In the genomic region with DNA sequence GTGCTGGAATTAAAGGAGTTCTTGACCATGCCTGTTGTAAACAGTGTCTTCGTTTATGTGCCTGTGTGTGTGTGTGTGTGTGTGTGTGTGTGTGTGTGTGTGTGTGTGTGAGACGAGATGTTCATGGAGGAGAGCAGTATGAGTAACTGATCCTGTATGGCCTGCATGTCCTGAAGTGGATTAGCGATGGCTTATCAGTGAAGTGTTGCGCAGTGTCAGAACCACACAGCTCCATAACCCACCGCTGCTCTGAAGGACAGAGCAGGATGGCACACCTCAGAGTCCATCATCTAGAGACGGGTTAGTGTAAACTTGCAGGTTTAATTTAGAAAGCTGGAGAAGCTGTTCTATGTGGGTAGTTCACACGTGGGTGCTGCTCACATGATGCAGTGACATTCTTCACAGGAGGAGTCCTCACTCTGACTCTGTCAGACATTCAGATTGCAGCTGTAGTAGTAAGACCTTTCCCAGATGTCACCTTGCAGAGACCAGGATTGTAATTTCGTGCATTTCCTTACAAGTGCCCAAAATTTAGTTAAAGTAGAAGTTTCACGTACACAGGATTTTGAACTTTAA, we compare ENCODE assay signal across 25 mouse cellular contexts.
DNase-seq lines count a peak whose midpoint lies in the region; ATAC-seq and TF ChIP-seq lines count a peak whose summit lies in the region.
"Had no signal": no experiment of that assay in that cellular context is flagged by ENCODE, and none has a peak within 500 bp of the region (broad histone marks: within the 10 kb centered on the region; RNA-seq: fewer than 3 reads in every experiment).

No protein-coding gene starts in this region.

- no peak overlapping the region for H3K4me2 ChIP-seq in embryonic facial prominence, embryonic 13.5 days
- H3K4me2 ChIP-seq: forebrain, embryonic 12.5 days; hindbrain, embryonic 13.5 days; kidney, embryonic 15.5 days; limb, embryonic 13.5 days; lung, embryonic 15.5 days; midbrain, embryonic 12.5 days had no signal

- peaks cover 62% of the 10 kb centered on the region for H3K4me1 ChIP-seq in embryonic facial prominence, embryonic 13.5 days
- H3K4me1 ChIP-seq in embryonic facial prominence, embryonic 10.5 days = peaks cover 66% of the 10 kb centered on the region
- H3K4me1 ChIP-seq in megakaryocyte, embryonic 14.5 days = peaks cover 94% of the 10 kb centered on the region
- H3K4me1 ChIP-seq in cerebellum, adult 2 months (ENCODE audit: control insufficient read depth, insufficient read depth, low read length) = peaks cover 31% of the 10 kb centered on the region

- no peak for DNase-seq in embryonic facial prominence, embryonic 10.5 days (ENCODE audit: low spot score)
- DNase-seq in urinary bladder, postnatal 36 days (ENCODE audit: low spot score in 2 of 2) = no peak
- no peak for DNase-seq in cerebellum, adult 2 months
- DNase-seq: adrenal gland, adult 2 months; cerebellum, adult 8-10 months; cerebellum, postnatal 36 days; gastrocnemius, adult 2 months; heart, postnatal 10 days; kidney, adult 11 months; kidney, postnatal 4 days; lung, postnatal 36 days; right cerebral cortex, postnatal 14 days; spleen, adult 18-20 months had no signal

- H3K27me3 ChIP-seq in embryonic facial prominence, embryonic 13.5 days = no peaks in the 10 kb centered on the region
- no peaks in the 10 kb centered on the region for H3K27me3 ChIP-seq in embryonic facial prominence, embryonic 10.5 days (replicated peaks; ENCODE audit: low read depth, poor library complexity, severe bottlenecking)
- no peaks in the 10 kb centered on the region for H3K27me3 ChIP-seq in megakaryocyte, embryonic 14.5 days (replicated peaks)
- no peaks in the 10 kb centered on the region for H3K27me3 ChIP-seq in cerebellum, adult 2 months (ENCODE audit: control insufficient read depth, insufficient read depth, low read length)
- H3K27me3 ChIP-seq: forebrain, embryonic 12.5 days; hindbrain, embryonic 13.5 days; kidney, embryonic 15.5 days; limb, embryonic 13.5 days; lung, embryonic 15.5 days; midbrain, embryonic 12.5 days had no signal

- H3K4me3 ChIP-seq in embryonic facial prominence, embryonic 13.5 days = no peak overlapping the region
- no peak overlapping the region for H3K4me3 ChIP-seq in embryonic facial prominence, embryonic 10.5 days
- H3K4me3 ChIP-seq in megakaryocyte, embryonic 14.5 days (replicated peaks) = peak overlapping the region; percentile 65
- H3K4me3 ChIP-seq in cerebellum, adult 2 months (replicated peaks; ENCODE audit: insufficient read depth, low read depth, low read length) = no peak overlapping the region
- H3K4me3 ChIP-seq: forebrain, embryonic 12.5 days; gastrocnemius, adult 2 months; hindbrain, embryonic 13.5 days; kidney, embryonic 15.5 days; limb, embryonic 13.5 days; lung, embryonic 15.5 days; midbrain, embryonic 12.5 days had no signal

- H3K9me3 ChIP-seq in embryonic facial prominence, embryonic 13.5 days = no peaks in the 10 kb centered on the region
- H3K9me3 ChIP-seq in embryonic facial prominence, embryonic 10.5 days = no peaks in the 10 kb centered on the region
- H3K9me3 ChIP-seq in megakaryocyte, embryonic 14.5 days = no peaks in the 10 kb centered on the region
- H3K9me3 ChIP-seq: forebrain, embryonic 12.5 days; hindbrain, embryonic 13.5 days; kidney, embryonic 15.5 days; limb, embryonic 13.5 days; lung, embryonic 15.5 days; midbrain, embryonic 12.5 days had no signal

- H3K27ac ChIP-seq in embryonic facial prominence, embryonic 13.5 days = peak overlapping the region; percentile 33; the same call in 1 of the 2 replicates
- no peak overlapping the region for H3K27ac ChIP-seq in embryonic facial prominence, embryonic 10.5 days (replicated peaks)
- H3K27ac ChIP-seq in cerebellum, adult 2 months (ENCODE audit: insufficient read depth, low read length) = no peak overlapping the region
- H3K27ac ChIP-seq: forebrain, embryonic 12.5 days; gastrocnemius, adult 2 months; hindbrain, embryonic 13.5 days; kidney, embryonic 15.5 days; limb, embryonic 13.5 days; liver, embryonic 14.5 days; lung, embryonic 15.5 days; midbrain, embryonic 12.5 days had no signal

- WGBS in embryonic facial prominence, embryonic 13.5 days = 72% methylated on average over 9 of the region's 9 CpGs
- 84% methylated on average over 9 of the region's 9 CpGs for WGBS in embryonic facial prominence, embryonic 10.5 days
- 64% methylated on average over 9 of the region's 9 CpGs for WGBS in cerebellum, adult 2 months

- TF ChIP-seq CTCF in cerebellum, adult 2 months (IDR thresholded peaks at IDR 0.05; ENCODE audit: borderline replicate concordance, insufficient read depth, low read depth, low read length) = no peak

- no peak for TF ChIP-seq POLR2A in cerebellum, adult 2 months (IDR thresholded peaks at IDR 0.05; ENCODE audit: borderline replicate concordance, insufficient read depth, low read length)

- H3K9ac ChIP-seq in embryonic facial prominence, embryonic 13.5 days = no peak overlapping the region
- H3K9ac ChIP-seq: forebrain, embryonic 12.5 days; hindbrain, embryonic 13.5 days; kidney, embryonic 15.5 days; limb, embryonic 13.5 days; liver, embryonic 14.5 days; lung, embryonic 15.5 days; midbrain, embryonic 12.5 days had no signal

- no peak for ATAC-seq in embryonic facial prominence, embryonic 13.5 days (ENCODE audit: insufficient number of reproducible peaks, insufficient read depth, low FRiP score, low TSS enrichment, low read depth)
- no peak for ATAC-seq in megakaryocyte, adult 5-6 weeks (ENCODE audit: poor library complexity, severe bottlenecking)
- ATAC-seq in erythroid progenitor cell, adult 5-6 weeks (replicated peaks; ENCODE audit: low FRiP score, poor library complexity, severe bottlenecking) = 0 out of 2 replicates have a peak, but pooled peaks have one; percentile 26
- ATAC-seq: CD4-positive, CD25-positive, alpha-beta regulatory T cell, adult 4 months had no signal

- H3K36me3 ChIP-seq in embryonic facial prominence, embryonic 13.5 days = no peaks in the 10 kb centered on the region
- no peaks in the 10 kb centered on the region for H3K36me3 ChIP-seq in embryonic facial prominence, embryonic 10.5 days (replicated peaks)
- peaks cover 16% of the 10 kb centered on the region for H3K36me3 ChIP-seq in megakaryocyte, embryonic 14.5 days (replicated peaks; ENCODE audit: low read length)
- H3K36me3 ChIP-seq: forebrain, embryonic 12.5 days; hindbrain, embryonic 13.5 days; kidney, embryonic 15.5 days; limb, embryonic 13.5 days; lung, embryonic 15.5 days; midbrain, embryonic 12.5 days had no signal
